In genomic region chr6:13186836-13187235, GRCm38 (mm10) we compare ENCODE assay signal across 23 mouse cellular contexts. TPM values are rescaled to one million over a fixed set of nuclear protein-coding genes. Genes with fewer than 3 reads are reported as not detected.
A peak's percentile ranks its signal among the peaks of the same experiment; 100 is the strongest.
DNase-seq lines count a peak whose midpoint lies in the region; ATAC-seq and TF ChIP-seq lines count a peak whose summit lies in the region.
"Had no signal": no experiment of that assay in that cellular context is flagged by ENCODE, and none has a peak within 500 bp of the region (broad histone marks: within the 10 kb centered on the region; RNA-seq: fewer than 3 reads in every experiment).

No protein-coding gene starts in this region.

- H3K27me3 ChIP-seq in hindbrain, postnatal 0 days (ENCODE audit: insufficient read depth, low read length) = no peaks in the 10 kb centered on the region
- no peaks in the 10 kb centered on the region for H3K27me3 ChIP-seq in hindbrain, embryonic 16.5 days (replicated peaks; ENCODE audit: control insufficient read depth, insufficient read depth, low read length)
- no peaks in the 10 kb centered on the region for H3K27me3 ChIP-seq in lung, embryonic 14.5 days (ENCODE audit: insufficient read depth, low read length)
- H3K27me3 ChIP-seq: embryonic facial prominence, embryonic 13.5 days; forebrain, embryonic 13.5 days; forebrain, embryonic 15.5 days had no signal

- no peak overlapping the region for H3K4me3 ChIP-seq in hindbrain, postnatal 0 days (ENCODE audit: low read length)
- H3K4me3 ChIP-seq in hindbrain, embryonic 16.5 days (ENCODE audit: low read length) = no peak overlapping the region
- H3K4me3 ChIP-seq in lung, embryonic 14.5 days (ENCODE audit: low read depth, low read length) = no peak overlapping the region
- H3K4me3 ChIP-seq: embryonic facial prominence, embryonic 13.5 days; forebrain, embryonic 13.5 days; forebrain, embryonic 15.5 days had no signal

- no peak overlapping the region for H3K9ac ChIP-seq in hindbrain, postnatal 0 days (replicated peaks; ENCODE audit: low read length)
- no peak overlapping the region for H3K9ac ChIP-seq in hindbrain, embryonic 16.5 days (ENCODE audit: low read depth, low read length)
- no peak overlapping the region for H3K9ac ChIP-seq in lung, embryonic 14.5 days
- H3K9ac ChIP-seq: embryonic facial prominence, embryonic 13.5 days; forebrain, embryonic 13.5 days; forebrain, embryonic 15.5 days; forebrain, postnatal 0 days had no signal

- peak; percentile 48 to 52 for DNase-seq in cerebellum, postnatal 14 days
- DNase-seq in cerebellum, adult 18-20 months = no peak
- DNase-seq in hindbrain, postnatal 0 days (ENCODE audit: low spot score) = peak; percentile 23
- peak; percentile 16 for DNase-seq in lung, embryonic 14.5 days
- no peak for DNase-seq in lung, postnatal 25 days (ENCODE audit: low spot score)
- DNase-seq in NIH3T3 (ENCODE audit: low read depth) = peak; percentile 5
- DNase-seq in thymus, postnatal 10 days (ENCODE audit: low spot score in 2 of 2) = no peak
- DNase-seq: adrenal gland, adult 8-10 months; adrenal gland, postnatal 14 days; adrenal gland, postnatal 36 days; cerebellum, adult 11-12 months; cerebellum, adult 8-10 months; forebrain, postnatal 0 days had no signal

- H3K27ac ChIP-seq in hindbrain, postnatal 0 days = no peak overlapping the region
- no peak overlapping the region for H3K27ac ChIP-seq in hindbrain, embryonic 16.5 days (ENCODE audit: low read depth, low read length)
- H3K27ac ChIP-seq in lung, embryonic 14.5 days (ENCODE audit: low read depth) = no peak overlapping the region
- H3K27ac ChIP-seq: embryonic facial prominence, embryonic 13.5 days; forebrain, embryonic 13.5 days; forebrain, embryonic 15.5 days had no signal

- no peak overlapping the region for H3K4me2 ChIP-seq in hindbrain, postnatal 0 days (ENCODE audit: low read depth, low read length)
- H3K4me2 ChIP-seq in hindbrain, embryonic 16.5 days (ENCODE audit: low read length) = no peak overlapping the region
- no peak overlapping the region for H3K4me2 ChIP-seq in lung, embryonic 14.5 days
- H3K4me2 ChIP-seq: embryonic facial prominence, embryonic 13.5 days; forebrain, embryonic 13.5 days; forebrain, embryonic 15.5 days had no signal

- no peaks in the 10 kb centered on the region for H3K4me1 ChIP-seq in hindbrain, postnatal 0 days (ENCODE audit: insufficient read depth, low read length)
- no peaks in the 10 kb centered on the region for H3K4me1 ChIP-seq in hindbrain, embryonic 16.5 days (ENCODE audit: control insufficient read depth, insufficient read depth, low read depth, low read length)
- no peaks in the 10 kb centered on the region for H3K4me1 ChIP-seq in lung, embryonic 14.5 days (ENCODE audit: insufficient read depth)
- H3K4me1 ChIP-seq: embryonic facial prominence, embryonic 13.5 days; forebrain, embryonic 13.5 days; forebrain, embryonic 15.5 days had no signal

- H3K9me3 ChIP-seq in hindbrain, postnatal 0 days (ENCODE audit: low read length) = no peaks in the 10 kb centered on the region
- H3K9me3 ChIP-seq in hindbrain, embryonic 16.5 days (ENCODE audit: control insufficient read depth, low read length) = no peaks in the 10 kb centered on the region
- H3K9me3 ChIP-seq in lung, embryonic 14.5 days (ENCODE audit: low read depth, low read length) = no peaks in the 10 kb centered on the region
- H3K9me3 ChIP-seq: embryonic facial prominence, embryonic 13.5 days; forebrain, embryonic 13.5 days; forebrain, embryonic 15.5 days had no signal

- TF ChIP-seq CTCF in hindbrain, postnatal 0 days (IDR thresholded peaks at IDR 0.05; ENCODE audit: low read depth) = no peak
- TF ChIP-seq CTCF in lung, embryonic 14.5 days (IDR thresholded peaks at IDR 0.05; ENCODE audit: low read depth) = no peak

- 73% methylated on average over 11 of the region's 11 CpGs for WGBS in hindbrain, postnatal 0 days
- 86% methylated on average over 11 of the region's 11 CpGs for WGBS in hindbrain, embryonic 16.5 days
- WGBS in lung, embryonic 14.5 days = 73% methylated on average over 11 of the region's 11 CpGs

- H3K36me3 ChIP-seq in hindbrain, postnatal 0 days (ENCODE audit: insufficient read depth, low read length) = no peaks in the 10 kb centered on the region
- no peaks in the 10 kb centered on the region for H3K36me3 ChIP-seq in hindbrain, embryonic 16.5 days (ENCODE audit: control insufficient read depth, insufficient read depth, low read length)
- no peaks in the 10 kb centered on the region for H3K36me3 ChIP-seq in lung, embryonic 14.5 days (ENCODE audit: insufficient read depth)
- H3K36me3 ChIP-seq: embryonic facial prominence, embryonic 13.5 days; forebrain, embryonic 15.5 days had no signal

- peak; percentile 59; the same call in 1 of the 2 replicates for ATAC-seq in hindbrain, postnatal 0 days
- no peak for ATAC-seq in hindbrain, embryonic 16.5 days
- ATAC-seq in lung, embryonic 14.5 days (ENCODE audit: insufficient read depth) = peak; percentile 28; the same call in 1 of the 2 replicates
- ATAC-seq: activated CD4-positive, CD25-positive, alpha-beta regulatory T cell, adult 4 months; forebrain, embryonic 13.5 days; forebrain, embryonic 15.5 days; forebrain, postnatal 0 days; Patski had no signal

RNA-seq across cellular contexts. Expression of gene Vwde, which starts 37.9 kb away (rescaled TPM):
- total RNA-seq in hindbrain, postnatal 0 days (2014; rRNA removed) = 0.05 and 0.11 TPM in 2 replicates
- polyA plus RNA-seq in hindbrain, postnatal 0 days (2015; fragmentation: Nextera tagmentation; extraction: Ambion mirVana) = 0.04 and 0.09 TPM in 2 replicates
- 0.20 and 0.21 TPM in 2 replicates for polyA plus RNA-seq in hindbrain, embryonic 16.5 days (2015; fragmentation: Nextera tagmentation; extraction: Ambion mirVana)
- 0.03 and 0.08 TPM in 2 replicates for polyA plus RNA-seq in lung, embryonic 14.5 days (2014; fragmentation: Nextera tagmentation; extraction: Ambion mirVana)
- total RNA-seq: adrenal gland, adult 18-20 months; adrenal gland, adult 8-10 months; adrenal gland, postnatal 14 days; adrenal gland, postnatal 36 days; forebrain, postnatal 0 days; MEL had no signal
- polyA plus RNA-seq: cortical plate, adult 2 months; forebrain, embryonic 11.5 days; forebrain, embryonic 13.5 days; Patski had no signal

Comparison
In these comparisons a context has a peak if more than half of its experiments do, and no peak if none do; other contexts are left out.
1. DNase-seq: peak in cerebellum, postnatal 14 days (2 of 2), hindbrain, postnatal 0 days (single experiment), lung, embryonic 14.5 days (single experiment) and NIH3T3 (single experiment); none in cerebellum, adult 18-20 months (0 of 2), lung, postnatal 25 days (single experiment) and thymus, postnatal 10 days (0 of 2).